Mouse (Mus musculus) heart, embryonic 12.5 days (tissue): ENCODE results near the gene Bcl11b. TPM values are rescaled to one million over a fixed set of nuclear protein-coding genes. Genes with fewer than 3 reads are reported as not detected.

Experiments used
- ATAC-seq: fragments of 200-750 bp; cut with Nextera tagmentation; 2 replicates; pipeline ENCODE4 v1.8.0; 2017; ENCODE audit warnings: moderate TSS enrichment, moderate library complexity; ENCODE audit not compliant: insufficient number of reproducible peaks, low FRiP score
- H3K27ac ChIP-seq: fragments of 300-500 bp; sonication (generic); 2 replicates; pipeline ENCODE4 v1.5.1; 2016; ENCODE audit warnings: mild to moderate bottlenecking, moderate library complexity; ENCODE audit not compliant: poor library complexity, severe bottlenecking
- H3K27me3 ChIP-seq: fragments of 300-500 bp; sonication (generic); replicated peaks from 2 replicates; pipeline ENCODE4 v1.6.1; 2016; ENCODE audit warnings: mild to moderate bottlenecking, moderate library complexity
- H3K36me3 ChIP-seq: fragments of 300-500 bp; sonication (generic); 2 replicates; pipeline ENCODE4 v1.6.1; 2016; ENCODE audit warnings: mild to moderate bottlenecking, moderate library complexity
- H3K4me1 ChIP-seq: fragments of 300-500 bp; sonication (generic); replicated peaks from 2 replicates; pipeline ENCODE4 v1.6.1; 2016; ENCODE audit warnings: mild to moderate bottlenecking
- H3K4me2 ChIP-seq: fragments of 300-500 bp; sonication (generic); 2 replicates; pipeline ENCODE4 v1.6.1; 2016; ENCODE audit warnings: mild to moderate bottlenecking, moderate library complexity
- H3K4me3 ChIP-seq: fragments of 300-500 bp; sonication (generic); 2 replicates; pipeline ENCODE4 v1.5.1; 2016; ENCODE audit warnings: mild to moderate bottlenecking
- H3K9ac ChIP-seq: fragments of 300-500 bp; sonication (generic); 2 replicates; pipeline ENCODE4 v1.6.1; 2016; ENCODE audit warnings: mild to moderate bottlenecking, moderate library complexity
- H3K9me3 ChIP-seq: fragments of 300-500 bp; sonication (generic); replicated peaks from 2 replicates; pipeline ENCODE4 v1.6.1; 2016; ENCODE audit warnings: mild to moderate bottlenecking, moderate library complexity
- WGBS: fragments of 180-500 bp; shearing (Covaris S2); methylation state at CpG from one replicate; pipeline ENCODE4 v1.1.7; 2016; 5-methylcytosine and 5-hydroxymethylcytosine counted together
- polyA plus RNA-seq: library from polyadenylated mRNA; unstranded; fragments of >200 nt; fragmentation: Nextera tagmentation; extraction: Ambion mirVana; gene quantifications from 2 replicates; pipeline ENCODE4 v1.2.1, GENCODE M21; 2016

Bcl11b gene
- polyA plus RNA-seq, 1 experiment from 2014 or later = 4.9 TPM

- no peak overlapping the region for H3K4me2 ChIP-seq
- no peaks in the 10 kb centered on the region for H3K27me3 ChIP-seq
- no peak for ATAC-seq
- H3K9me3 ChIP-seq = peaks cover 6% of the 10 kb centered on the region; the same call in 1 of the 2 replicates
- H3K9ac ChIP-seq = no peak overlapping the region
- no peak overlapping the region for H3K4me3 ChIP-seq
- WGBS = 55% methylated on average over 12 of the region's 12 CpGs
- H3K27ac ChIP-seq = no peak overlapping the region
- no peaks in the 10 kb centered on the region for H3K36me3 ChIP-seq
- peaks cover 48% of the 10 kb centered on the region for H3K4me1 ChIP-seq
These were observed 32.8 kb downstream of the Bcl11b start for GRCm38 (mm10) chr12:107970637-107971036.

GRCm38 (mm10) chr12:107969841-107970371 is 33.5 kb downstream of the Bcl11b start:
- H3K36me3 ChIP-seq = no peaks in the 10 kb centered on the region
- H3K9ac ChIP-seq = no peak overlapping the region
- H3K4me2 ChIP-seq = 0 out of 2 replicates have a peak overlapping the region, but pooled peaks have one; percentile 7
- peaks cover 6% of the 10 kb centered on the region; the same call in 1 of the 2 replicates for H3K9me3 ChIP-seq
- H3K27ac ChIP-seq = no peak overlapping the region
- H3K4me1 ChIP-seq = peaks cover 48% of the 10 kb centered on the region
- H3K4me3 ChIP-seq = no peak overlapping the region
- no peak for ATAC-seq
- no peaks in the 10 kb centered on the region for H3K27me3 ChIP-seq
- WGBS = 41% methylated on average over 18 of the region's 18 CpGs

GRCm38 (mm10) chr12:107969126-107969525 is 34.3 kb downstream of the Bcl11b start:
- H3K9ac ChIP-seq = no peak overlapping the region
- H3K4me2 ChIP-seq = no peak overlapping the region
- H3K27me3 ChIP-seq = no peaks in the 10 kb centered on the region
- no peak for ATAC-seq
- no peak overlapping the region for H3K27ac ChIP-seq
- 79% methylated on average over 8 of the region's 8 CpGs for WGBS
- H3K4me3 ChIP-seq = no peak overlapping the region
- peaks cover 53% of the 10 kb centered on the region for H3K4me1 ChIP-seq
- H3K9me3 ChIP-seq = peaks cover 6% of the 10 kb centered on the region; the same call in 1 of the 2 replicates
- no peaks in the 10 kb centered on the region for H3K36me3 ChIP-seq

- WGBS = 86% methylated on average over 3 of the region's 3 CpGs
- H3K27ac ChIP-seq = no peak overlapping the region
These were observed 35.1 kb downstream of the Bcl11b start for GRCm38 (mm10) chr12:107968331-107968730.

GRCm38 (mm10) chr12:107967026-107967425 is 36.4 kb downstream of the Bcl11b start:
- Histone ChIP-seq H3K4me2 (no peak overlapping the region), H3K27me3 (no peaks in the 10 kb centered on the region), H3K4me3 (no peak overlapping the region), H3K4me1 (peaks cover 50% of the 10 kb centered on the region), H3K36me3 (no peaks in the 10 kb centered on the region), H3K9ac (no peak overlapping the region), H3K27ac (no peak overlapping the region), H3K9me3 (peaks cover 6% of the 10 kb centered on the region; the same call in 1 of the 2 replicates)
- no peak for ATAC-seq
- WGBS = 79% methylated on average over 7 of the region's 7 CpGs

More at GRCm38 (mm10) chr12:107968331-107968730, 35.1 kb downstream of the Bcl11b start:
- Histone ChIP-seq H3K27me3 (no peaks in the 10 kb centered on the region), H3K9me3 (peaks cover 6% of the 10 kb centered on the region; the same call in 1 of the 2 replicates), H3K9ac (no peak overlapping the region), H3K4me3 (no peak overlapping the region), H3K4me2 (no peak overlapping the region), H3K4me1 (peaks cover 53% of the 10 kb centered on the region), H3K36me3 (no peaks in the 10 kb centered on the region)
- ATAC-seq = no peak

- Histone ChIP-seq H3K4me3 (no peak overlapping the region), H3K4me2 (no peak overlapping the region), H3K4me1 (peaks cover 55% of the 10 kb centered on the region), H3K9me3 (peaks cover 6% of the 10 kb centered on the region; the same call in 1 of the 2 replicates), H3K36me3 (no peaks in the 10 kb centered on the region), H3K27ac (no peak overlapping the region), H3K27me3 (no peaks in the 10 kb centered on the region), H3K9ac (no peak overlapping the region)
- ATAC-seq = no peak
- 83% methylated on average over 12 of the region's 12 CpGs for WGBS
These were observed 38.3 kb downstream of the Bcl11b start for GRCm38 (mm10) chr12:107965103-107965502.

GRCm38 (mm10) chr12:107964396-107965085 is 38.9 kb downstream of the Bcl11b start:
- peaks cover 54% of the 10 kb centered on the region for H3K4me1 ChIP-seq
- no peak overlapping the region for H3K4me2 ChIP-seq
- 80% methylated on average over 14 of the region's 14 CpGs for WGBS
- ATAC-seq = no peak
- no peak overlapping the region for H3K27ac ChIP-seq
- H3K9me3 ChIP-seq = 0 out of 2 replicates have a peak, but pooled peaks cover under 1% of the 10 kb centered on the region
- H3K4me3 ChIP-seq = no peak overlapping the region
- H3K9ac ChIP-seq = no peak overlapping the region
- H3K27me3 ChIP-seq = no peaks in the 10 kb centered on the region
- H3K36me3 ChIP-seq = no peaks in the 10 kb centered on the region

- ATAC-seq = no peak
- Histone ChIP-seq H3K9me3 (no peaks in the 10 kb centered on the region), H3K4me3 (no peak overlapping the region), H3K9ac (no peak overlapping the region), H3K36me3 (no peaks in the 10 kb centered on the region), H3K27ac (no peak overlapping the region), H3K4me1 (peaks cover 57% of the 10 kb centered on the region), H3K27me3 (no peaks in the 10 kb centered on the region), H3K4me2 (peak overlapping the region; percentile 38)
- WGBS = 32% methylated on average over 7 of the region's 7 CpGs
These were observed 40.5 kb downstream of the Bcl11b start for GRCm38 (mm10) chr12:107962852-107963251.

- Histone ChIP-seq H3K4me3 (no peak overlapping the region), H3K4me2 (no peak overlapping the region), H3K9me3 (no peaks in the 10 kb centered on the region), H3K27me3 (no peaks in the 10 kb centered on the region), H3K9ac (no peak overlapping the region), H3K27ac (no peak overlapping the region), H3K4me1 (peaks cover 47% of the 10 kb centered on the region), H3K36me3 (no peaks in the 10 kb centered on the region)
- no peak for ATAC-seq
- 86% methylated on average over 15 of the region's 15 CpGs for WGBS
These were observed 41.6 kb downstream of the Bcl11b start for GRCm38 (mm10) chr12:107961843-107962242.

- Histone ChIP-seq H3K4me2 (0 out of 2 replicates have a peak overlapping the region, but pooled peaks have one; percentile 21), H3K27ac (0 out of 2 replicates have a peak overlapping the region, but pooled peaks have one; percentile 17), H3K9ac (no peak overlapping the region), H3K4me3 (no peak overlapping the region), H3K4me1 (peaks cover 46% of the 10 kb centered on the region), H3K9me3 (no peaks in the 10 kb centered on the region), H3K27me3 (no peaks in the 10 kb centered on the region), H3K36me3 (no peaks in the 10 kb centered on the region)
- no peak for ATAC-seq
- WGBS = 48% methylated on average over 12 of the region's 12 CpGs
These were observed 42.5 kb downstream of the Bcl11b start for GRCm38 (mm10) chr12:107960789-107961491.

GRCm38 (mm10) chr12:107960365-107960764 is 43.0 kb downstream of the Bcl11b start:
- Histone ChIP-seq H3K4me1 (peaks cover 46% of the 10 kb centered on the region), H3K4me2 (0 out of 2 replicates have a peak overlapping the region, but pooled peaks have one; percentile 21)

More at GRCm38 (mm10) chr12:107960365-107960764, 43.0 kb downstream of the Bcl11b start:
- no peak overlapping the region for H3K4me3 ChIP-seq
- no peaks in the 10 kb centered on the region for H3K27me3 ChIP-seq
- H3K9ac ChIP-seq = no peak overlapping the region
- no peaks in the 10 kb centered on the region for H3K36me3 ChIP-seq
- WGBS = 19% methylated on average over 14 of the region's 14 CpGs
- no peak for ATAC-seq
- peak overlapping the region; percentile 17; the same call in 1 of the 2 replicates for H3K27ac ChIP-seq
- no peaks in the 10 kb centered on the region for H3K9me3 ChIP-seq
